Mouse (Mus musculus) ES-E14 (cell line): ENCODE measurements at regions not wholly inside any gene's neighbourhood (a gene's known extent, or its start where the extent isn't known, plus 50 kb on each side); places are given as distances from the start of the nearest gene placed in this dataset.

Experiments
- DNase-seq: peaks from one replicate; pipeline ENCODE4 v3.0.0-alpha.2; 2013; ENCODE audit warnings: low read depth, low spot score
- H3K27ac ChIP-seq: 2 replicates; pipeline ENCODE4 v1.5.1; 2012; ENCODE audit warnings: low read depth, mild to moderate bottlenecking, low read length, moderate library complexity, mixed read lengths; ENCODE audit not compliant: poor library complexity, insufficient read depth, severe bottlenecking
- H3K36me3 ChIP-seq: 2 replicates; pipeline ENCODE4 v1.6.1; 2012; ENCODE audit warnings: mild to moderate bottlenecking, low read length, moderate library complexity, mixed read lengths; ENCODE audit not compliant: control insufficient read depth, poor library complexity, insufficient read depth, severe bottlenecking
- H3K4me1 ChIP-seq, 2 experiments: fragments of 150-350 bp in 1 of 2; sonication (generic) in 1 of 2; 2 replicates each; pipeline ENCODE4 v1.6.1; 2012; ENCODE audit warnings: low read length in 2 of 2, mild to moderate bottlenecking in 1 of 2, mixed read lengths in 1 of 2; ENCODE audit not compliant: control insufficient read depth in 2 of 2, insufficient read depth in 2 of 2, poor library complexity in 1 of 2
- H3K4me3 ChIP-seq, 2 experiments: fragments of 150-350 bp in 1 of 2; sonication (generic) in 1 of 2; 2 replicates each; pipeline ENCODE4 v1.5.1; 2012; ENCODE audit warnings: low read length in 2 of 2, low read depth in 1 of 2, mild to moderate bottlenecking in 1 of 2, mixed read lengths in 1 of 2; ENCODE audit not compliant: insufficient read depth in 1 of 2, poor library complexity in 1 of 2, severe bottlenecking in 1 of 2
- H3K9ac ChIP-seq: 2 replicates; pipeline ENCODE4 v1.6.1; 2012; ENCODE audit warnings: low read depth, mild to moderate bottlenecking, low read length, mixed read lengths; ENCODE audit not compliant: poor library complexity, insufficient read depth, severe bottlenecking
- H3K9me3 ChIP-seq: fragments of 150-350 bp; sonication (generic); 2 replicates; pipeline ENCODE4 v1.6.1; 2012; ENCODE audit warnings: low read depth, mild to moderate bottlenecking, low read length; ENCODE audit not compliant: control insufficient read depth, insufficient read depth
- CHD2 ChIP-seq: IDR thresholded peaks from 2 replicates; pipeline ENCODE4 v1.6.1; 2014; ENCODE audit warnings: mild to moderate bottlenecking, low read depth, low read length, inconsistent platforms
- HCFC1 ChIP-seq: IDR thresholded peaks from 2 replicates; pipeline ENCODE4 v1.6.1; 2012; ENCODE audit warnings: low read length, inconsistent platforms, borderline replicate concordance; ENCODE audit not compliant: insufficient read depth
- MAFK ChIP-seq: IDR thresholded peaks from 2 replicates; pipeline ENCODE4 v1.6.1; 2014; ENCODE audit warnings: mild to moderate bottlenecking, low read depth, low read length, inconsistent platforms; ENCODE audit not compliant: insufficient read depth
- ZC3H11A ChIP-seq: IDR thresholded peaks from 2 replicates; pipeline ENCODE4 v1.6.1; 2012; ENCODE audit warnings: low read depth, mild to moderate bottlenecking, inconsistent platforms, low read length, borderline replicate concordance
- ZNF384 ChIP-seq: IDR thresholded peaks from 2 replicates; pipeline ENCODE4 v1.6.1; 2012; ENCODE audit warnings: low read depth, low read length, inconsistent platforms
- in situ Hi-C, 2 experiments: fragments of 600-800 bp; cut with MboI; formaldehyde crosslinking; loops; one replicate each; pipeline ENCODE4 v1.15.1; 2025; ENCODE audit warnings: low sequenced_read_pairs in 2 of 2, inconsistent platforms in 1 of 2; ENCODE audit not compliant: unreplicated experiment in 2 of 2

- H3K36me3 ChIP-seq: no peaks in the 10 kb centered on the region
- in situ Hi-C loops: no loop called here
- no peak for DNase-seq
- TF ChIP-seq CHD2 (no peak), ZNF384 (no peak), ZC3H11A (no peak), MAFK (no peak), HCFC1 (no peak)
- no peaks in the 10 kb centered on the region for H3K9me3 ChIP-seq
- H3K4me3 ChIP-seq: no peak overlapping the region
- H3K27ac ChIP-seq: no peak overlapping the region
- no peak overlapping the region for H3K9ac ChIP-seq
- no peaks in the 10 kb centered on the region for H3K4me1 ChIP-seq
Measured at GRCm38 (mm10) chr1:114835926-114836325, 848.6 kb upstream of the Cntnap5a start.

GRCm38 (mm10) chr1:114849671-114850070 is 834.9 kb upstream of the Cntnap5a start:
- DNase-seq: peak; percentile 82
- H3K4me3 ChIP-seq: no peak overlapping the region
- no peak for TF ChIP-seq MAFK
- TF ChIP-seq ZC3H11A: no peak
- no peak for TF ChIP-seq HCFC1
- TF ChIP-seq CHD2: peak; percentile 75
- no peaks in the 10 kb centered on the region for H3K9me3 ChIP-seq
- H3K36me3 ChIP-seq: no peaks in the 10 kb centered on the region
- no peak overlapping the region; the same call in 1 of the 2 replicates for H3K27ac ChIP-seq
- H3K9ac ChIP-seq: no peak overlapping the region
- in situ Hi-C loops: no loop called here
- peaks cover 3 to 7% of the 10 kb centered on the region in 2 experiments; a peak in 3 of 4 replicates for H3K4me1 ChIP-seq

GRCm38 (mm10) chr1:114860983-114861382 is 823.6 kb upstream of the Cntnap5a start:
- in situ Hi-C loops: no loop called here
- no peak overlapping the region for H3K9ac ChIP-seq
- no peaks in the 10 kb centered on the region for H3K9me3 ChIP-seq
- DNase-seq: no peak
- no peaks in the 10 kb centered on the region for H3K36me3 ChIP-seq
- no peaks in the 10 kb centered on the region for H3K4me1 ChIP-seq
- no peak overlapping the region for H3K4me3 ChIP-seq
- no peak for TF ChIP-seq MAFK
- no peak overlapping the region for H3K27ac ChIP-seq

- Histone ChIP-seq H3K27ac (no peak overlapping the region), H3K9me3 (no peaks in the 10 kb centered on the region), H3K4me3 (no peak overlapping the region), H3K4me1 (no peaks in the 10 kb centered on the region), H3K9ac (no peak overlapping the region), H3K36me3 (no peaks in the 10 kb centered on the region)
- no peak for DNase-seq
- TF ChIP-seq ZC3H11A (no peak), MAFK (no peak), HCFC1 (no peak), ZNF384 (no peak), CHD2 (no peak)
- in situ Hi-C loops: no loop called here
Measured at GRCm38 (mm10) chr1:114862927-114863326, 821.6 kb upstream of the Cntnap5a start.

GRCm38 (mm10) chr1:114875791-114876190 is 808.8 kb upstream of the Cntnap5a start:
- Histone ChIP-seq H3K36me3 (no peaks in the 10 kb centered on the region), H3K9ac (no peak overlapping the region)

More at GRCm38 (mm10) chr1:114875791-114876190, 808.8 kb upstream of the Cntnap5a start:
- DNase-seq: no peak
- no peaks in the 10 kb centered on the region for H3K9me3 ChIP-seq
- H3K4me3 ChIP-seq: no peak overlapping the region
- in situ Hi-C loops: no loop called here
- no peak for TF ChIP-seq HCFC1
- no peak for TF ChIP-seq CHD2
- no peak for TF ChIP-seq MAFK
- no peak for TF ChIP-seq ZNF384
- no peak for TF ChIP-seq ZC3H11A
- H3K4me1 ChIP-seq: no peaks in the 10 kb centered on the region
- H3K27ac ChIP-seq: no peak overlapping the region
